In genomic region chr4:45789263-45789958, GRCm38 (mm10) we compare ENCODE assay signal across 9 mouse cellular contexts. TPM values are rescaled to one million over a fixed set of nuclear protein-coding genes. Genes with fewer than 3 reads are reported as not detected.
DNase-seq lines count a peak whose midpoint lies in the region; ATAC-seq lines count a peak whose summit lies in the region.
"Had no signal": no experiment of that assay in that cellular context is flagged by ENCODE, and none has a peak within 500 bp of the region (broad histone marks: within the 10 kb centered on the region; RNA-seq: fewer than 3 reads in every experiment).

No protein-coding gene starts in this region.

- peaks cover 39% of the 10 kb centered on the region for H3K4me1 ChIP-seq in hindbrain, embryonic 10.5 days (replicated peaks)
- H3K4me1 ChIP-seq in hindbrain, embryonic 11.5 days (replicated peaks; ENCODE audit: control insufficient read depth, insufficient read depth, low read length): no peaks in the 10 kb centered on the region; the same call in 1 of the 2 replicates
- peaks cover 20% of the 10 kb centered on the region for H3K4me1 ChIP-seq in heart, embryonic 11.5 days (ENCODE audit: control insufficient read depth, insufficient read depth, low read length)

- H3K27ac ChIP-seq in hindbrain, embryonic 10.5 days: peak overlapping the region; percentile 67; the same call in 1 of the 2 replicates
- H3K27ac ChIP-seq in hindbrain, embryonic 11.5 days (ENCODE audit: low read depth, low read length): no peak overlapping the region
- H3K27ac ChIP-seq in heart, embryonic 11.5 days (ENCODE audit: low read depth, low read length): peak overlapping the region; percentile 50; the same call in 1 of the 2 replicates

- no peaks in the 10 kb centered on the region for H3K36me3 ChIP-seq in hindbrain, embryonic 10.5 days
- H3K36me3 ChIP-seq in hindbrain, embryonic 11.5 days (ENCODE audit: control insufficient read depth, insufficient read depth, low read length): no peaks in the 10 kb centered on the region
- H3K36me3 ChIP-seq in heart, embryonic 11.5 days (ENCODE audit: control insufficient read depth, insufficient read depth, low read length): no peaks in the 10 kb centered on the region

- H3K4me3 ChIP-seq in hindbrain, embryonic 10.5 days: no peak overlapping the region
- no peak overlapping the region for H3K4me3 ChIP-seq in hindbrain, embryonic 11.5 days (ENCODE audit: low read depth, low read length)
- no peak overlapping the region for H3K4me3 ChIP-seq in heart, embryonic 11.5 days (ENCODE audit: low read depth, low read length)

- no peak for ATAC-seq in hindbrain, embryonic 11.5 days (ENCODE audit: low FRiP score)
- ATAC-seq in heart, embryonic 11.5 days (replicated peaks; ENCODE audit: insufficient number of reproducible peaks, low FRiP score, low TSS enrichment): peak; percentile 52
- ATAC-seq in activated CD4-positive, CD25-positive, alpha-beta regulatory T cell, adult 4 months: no peak

- H3K9ac ChIP-seq in hindbrain, embryonic 11.5 days (ENCODE audit: low read depth, low read length): no peak overlapping the region
- 0 out of 2 replicates have a peak overlapping the region, but pooled peaks have one; percentile 28 for H3K9ac ChIP-seq in heart, embryonic 11.5 days (ENCODE audit: low read depth, low read length)

- peaks cover 15% of the 10 kb centered on the region for H3K27me3 ChIP-seq in hindbrain, embryonic 10.5 days (ENCODE audit: insufficient read depth, poor library complexity, severe bottlenecking)
- no peaks in the 10 kb centered on the region for H3K27me3 ChIP-seq in hindbrain, embryonic 11.5 days (ENCODE audit: control insufficient read depth, insufficient read depth, low read length)
- peaks cover 14% of the 10 kb centered on the region for H3K27me3 ChIP-seq in heart, embryonic 11.5 days (ENCODE audit: control insufficient read depth, insufficient read depth, low read length)

- no peaks in the 10 kb centered on the region for H3K9me3 ChIP-seq in hindbrain, embryonic 10.5 days
- no peaks in the 10 kb centered on the region for H3K9me3 ChIP-seq in hindbrain, embryonic 11.5 days (ENCODE audit: control insufficient read depth, low read length)
- H3K9me3 ChIP-seq in heart, embryonic 11.5 days (replicated peaks; ENCODE audit: control insufficient read depth, low read length): no peaks in the 10 kb centered on the region

- 62% methylated on average over 13 of the region's 13 CpGs for WGBS in hindbrain, embryonic 10.5 days
- 64% methylated on average over 13 of the region's 13 CpGs for WGBS in hindbrain, embryonic 11.5 days
- 15% methylated on average over 13 of the region's 13 CpGs for WGBS in heart, embryonic 11.5 days (ENCODE audit: insufficient replicate concordance)

- DNase-seq in hindbrain, embryonic 10.5 days (ENCODE audit: low spot score): no peak
- DNase-seq in hindbrain, embryonic 11.5 days (ENCODE audit: low spot score): no peak
- DNase-seq in cerebellum, adult 9-10 months: peak; percentile 81
- DNase-seq in layer of hippocampus, adult 8-10 months (ENCODE audit: low spot score in 2 of 2): peak; percentile 37 to 55
- DNase-seq in right cerebral cortex, adult 18-20 months: peak; percentile 77
- DNase-seq in natural killer cell, adult 2 months (ENCODE audit: low spot score in 2 of 2): no peak

- H3K4me2 ChIP-seq in hindbrain, embryonic 11.5 days (replicated peaks; ENCODE audit: low read depth, low read length): no peak overlapping the region
- H3K4me2 ChIP-seq in heart, embryonic 11.5 days: peak overlapping the region; percentile 32

RNA-seq across cellular contexts. Expression of gene Aldh1b1, which starts 9.4 kb away (rescaled TPM):
- 7.3 and 7.4 TPM in 2 replicates for polyA plus RNA-seq in hindbrain, embryonic 10.5 days (2016; fragmentation: Nextera tagmentation; extraction: Ambion mirVana)
- polyA plus RNA-seq in hindbrain, embryonic 11.5 days (2014; fragmentation: Nextera tagmentation; extraction: Ambion mirVana): 4.5 and 6.0 TPM in 2 replicates
- 33.1 and 49.0 TPM in 2 replicates for polyA plus RNA-seq in heart, embryonic 11.5 days (2014; fragmentation: Nextera tagmentation; extraction: Ambion mirVana)
- total RNA-seq in layer of hippocampus, adult 8-10 months (2022): 10 to 100 TPM in 1 of 4 experiments, 1 to 10 TPM in 3; 7.3 to 11.5 (median 8.8) TPM
- 10 to 100 TPM in 1 of 2 experiments, 1 to 10 TPM in 1; 3.0 to 10.2 TPM for polyA plus RNA-seq in activated CD4-positive, CD25-positive, alpha-beta regulatory T cell, adult 4 months (2017; shearing (Covaris generic))

RNA-seq across cellular contexts. Expression of gene Igfbpl1, which starts 37.3 kb away (rescaled TPM):
- polyA plus RNA-seq in hindbrain, embryonic 10.5 days (2016; fragmentation: Nextera tagmentation; extraction: Ambion mirVana): 13.7 and 56.4 TPM in 2 replicates
- polyA plus RNA-seq in hindbrain, embryonic 11.5 days (2014; fragmentation: Nextera tagmentation; extraction: Ambion mirVana): 71.4 and 83.2 TPM in 2 replicates
- 16.8 and 18.4 TPM in 2 replicates for polyA plus RNA-seq in heart, embryonic 11.5 days (2014; fragmentation: Nextera tagmentation; extraction: Ambion mirVana)
- total RNA-seq in layer of hippocampus, adult 8-10 months (2022): 1 to 10 TPM in 1 of 4 experiments, under 1 TPM in 3; 0.43 to 1.3 (median 0.66) TPM
- polyA plus RNA-seq in activated CD4-positive, CD25-positive, alpha-beta regulatory T cell, adult 4 months (2017; shearing (Covaris generic)): not detected
- polyA plus RNA-seq: lung, embryonic 16.5 days had no signal

RNA-seq across cellular contexts. Expression of gene Stra6l, which starts 59.1 kb away (rescaled TPM):
- polyA plus RNA-seq in hindbrain, embryonic 10.5 days (2016; fragmentation: Nextera tagmentation; extraction: Ambion mirVana): 0.29 and 0.54 TPM in 2 replicates
- polyA plus RNA-seq in hindbrain, embryonic 11.5 days (2014; fragmentation: Nextera tagmentation; extraction: Ambion mirVana): 0.75 and 1.0 TPM in 2 replicates
- polyA plus RNA-seq in heart, embryonic 11.5 days (2014; fragmentation: Nextera tagmentation; extraction: Ambion mirVana): 0.27 TPM in 1 of 2 replicates, not detected in the other
- total RNA-seq in layer of hippocampus, adult 8-10 months (2022): under 1 TPM in 2 of 4 experiments, not detected in 2; 0.13 to 0.14 TPM
- polyA plus RNA-seq in activated CD4-positive, CD25-positive, alpha-beta regulatory T cell, adult 4 months (2017; shearing (Covaris generic)): under 1 TPM in 1 of 2 experiments, not detected in 1; 0.15 TPM

Comparison
In these comparisons a context has a peak if more than half of its experiments do, and no peak if none do; other contexts are left out.
1. DNase-seq: peak in cerebellum, adult 9-10 months (single experiment), layer of hippocampus, adult 8-10 months (2 of 2) and right cerebral cortex, adult 18-20 months (single experiment); none in hindbrain, embryonic 10.5 days (single experiment), hindbrain, embryonic 11.5 days (single experiment) and natural killer cell, adult 2 months (0 of 2).
2. RNA of gene Igfbpl1, which starts 37.3 kb away (polyA plus RNA-seq): 71.4 to 83.2 TPM in hindbrain, embryonic 11.5 days, 13.7 to 56.4 TPM in hindbrain, embryonic 10.5 days and 16.8 to 18.4 TPM in heart, embryonic 11.5 days; not detected in activated CD4-positive, CD25-positive, alpha-beta regulatory T cell, adult 4 months; every median in the first group is over 10 times any median in the second.